Mouse (Mus musculus) hematopoietic stem cell, adult 5-6 weeks (primary cell): ENCODE data around the gene Pnpla6. TPM values are rescaled to one million over a fixed set of nuclear protein-coding genes. Genes with fewer than 3 reads are reported as not detected.

Experiments
- ATAC-seq, 2 experiments: fragments of 125-278 bp in 1 of 2; replicated peaks in 1 of 2; 2 replicates each; pipeline ENCODE4 v1.8.0; 2016 to 2017; ENCODE audit warnings: inconsistent platforms in 2 of 2, mild to moderate bottlenecking in 2 of 2, moderate number of reproducible peaks in 2 of 2, low read depth in 1 of 2, moderate TSS enrichment in 1 of 2; ENCODE audit not compliant: low FRiP score in 2 of 2, poor library complexity in 2 of 2, severe bottlenecking in 2 of 2, insufficient read depth in 1 of 2, low TSS enrichment in 1 of 2
- total RNA-seq: library from RNA; stranded (forward); fragments of 172-1452, 232-1000 nt; gene quantifications from 2 replicates; pipeline ENCODE4 v1.2.3, GENCODE M21; 2017

Pnpla6 gene
- total RNA-seq, result 26.4 and 34.5 TPM in 2 replicates

- peak; percentile 69 to 78 for ATAC-seq
Observed at GRCm38 (mm10) chr8:3515260-3515671, at the start of gene Pnpla6. Gene Pnpla6, plus strand, starts transcription at chr8:3515384.

- peak; percentile 93 to 94 for ATAC-seq
Observed at GRCm38 (mm10) chr8:3467006-3467885, 47.9 kb upstream of the Pnpla6 start, which contains the start of gene Pex11g. Gene Pex11g, minus strand, starts transcription at chr8:3467680.

GRCm38 (mm10) chr8:3467886-3468545 lies 47.2 kb upstream of the Pnpla6 start:
- no peak for ATAC-seq

- no peak for ATAC-seq
Observed at GRCm38 (mm10) chr8:3468838-3469237, 46.3 kb upstream of the Pnpla6 start.

- ATAC-seq, result no peak
Observed at GRCm38 (mm10) chr8:3470562-3470961, 44.6 kb upstream of the Pnpla6 start, which contains the start of gene Tex45. Gene Tex45, plus strand, starts transcription at chr8:3470862.

- peak; percentile 37 to 42; a peak in 1 of 4 replicates for ATAC-seq
Observed at GRCm38 (mm10) chr8:3475715-3476429, 39.3 kb upstream of the Pnpla6 start.

GRCm38 (mm10) chr8:3480221-3480785 lies 34.9 kb upstream of the Pnpla6 start:
- no peak for ATAC-seq

GRCm38 (mm10) chr8:3481605-3482004 lies 33.6 kb upstream of the Pnpla6 start:
- ATAC-seq, result peak in 1 of 2 experiments; percentile 37; a peak in 1 of 4 replicates

GRCm38 (mm10) chr8:3482240-3482740 lies 32.9 kb upstream of the Pnpla6 start:
- ATAC-seq, result no peak

- ATAC-seq, result peak in 1 of 2 experiments; percentile 54; a peak in 3 of 4 replicates
Observed at GRCm38 (mm10) chr8:3483546-3483945, 31.6 kb upstream of the Pnpla6 start.

- no peak for ATAC-seq
Observed at GRCm38 (mm10) chr8:3485192-3485591, 30.0 kb upstream of the Pnpla6 start.

- ATAC-seq, result peak; percentile 81 to 89
Observed at GRCm38 (mm10) chr8:3492901-3493844, 22.0 kb upstream of the Pnpla6 start, which contains the start of gene Zfp358. Gene Zfp358, plus strand, starts transcription at chr8:3493138.

- no peak for ATAC-seq
Observed at GRCm38 (mm10) chr8:3493845-3494208, 21.4 kb upstream of the Pnpla6 start.

- no peak for ATAC-seq
Observed at GRCm38 (mm10) chr8:3495578-3496427, 19.4 kb upstream of the Pnpla6 start.

- no peak for ATAC-seq
Observed at GRCm38 (mm10) chr8:3496428-3496748, 18.8 kb upstream of the Pnpla6 start.

- no peak for ATAC-seq
Observed at GRCm38 (mm10) chr8:3498583-3498982, 16.6 kb upstream of the Pnpla6 start.
